ENCODE assay signal across 8 mouse cellular contexts in genomic region chr4:132344403-132345134, GRCm38 (mm10). TPM values are rescaled to one million over a fixed set of nuclear protein-coding genes. Genes with fewer than 3 reads are reported as not detected.
DNase-seq lines count a peak whose midpoint lies in the region; ATAC-seq and TF ChIP-seq lines count a peak whose summit lies in the region.

No protein-coding gene starts in this region.

- intact Hi-C loops in heart, adult 2 months (cut with DNase I), result loop anchor here (1.0 to 5.0 kb wide), 5 partner anchors 16 to 257 kb away; partner anchors contain the start of gene Trnau1ap

- TF ChIP-seq CTCF in heart, adult 2 months (IDR thresholded peaks at IDR 0.05), result no peak
- no peak for TF ChIP-seq CTCF in midbrain, postnatal 0 days (IDR thresholded peaks at IDR 0.05)

- TF ChIP-seq EP300 in heart, adult 2 months (IDR thresholded peaks at IDR 0.05; ENCODE audit: insufficient read depth, low read depth, low read length), result no peak

- DNase-seq in heart, adult 2 months, result no peak
- no peak for DNase-seq in heart, adult 8-10 months (ENCODE audit: low spot score)
- peak; percentile 68 for DNase-seq in A20 (ENCODE audit: low read depth, low spot score)
- no peak for DNase-seq in midbrain, postnatal 0 days (ENCODE audit: low spot score)
- DNase-seq in kidney, postnatal 14 days, result no peak
- no peak for DNase-seq in thymus, postnatal 0 days (ENCODE audit: low spot score)

- peak overlapping the region; percentile 26; the same call in 1 of the 2 replicates for H3K9ac ChIP-seq in heart, adult 2 months (ENCODE audit: low read depth, low read length)
- H3K9ac ChIP-seq in embryonic facial prominence, embryonic 12.5 days, result peak overlapping the region; percentile 81
- peak overlapping the region; percentile 91 for H3K9ac ChIP-seq in intestine, embryonic 16.5 days (ENCODE audit: low read depth, low read length)
- peak overlapping the region; percentile 61; the same call in 1 of the 2 replicates for H3K9ac ChIP-seq in midbrain, postnatal 0 days (replicated peaks; ENCODE audit: low read length, poor library complexity, severe bottlenecking)

- no peak for ATAC-seq in embryonic facial prominence, embryonic 12.5 days (ENCODE audit: insufficient number of reproducible peaks, insufficient read depth, low FRiP score, low TSS enrichment)
- no peak; the same call in 1 of the 2 replicates for ATAC-seq in intestine, embryonic 16.5 days
- ATAC-seq in midbrain, postnatal 0 days (ENCODE audit: low FRiP score), result no peak

- H3K4me1 ChIP-seq in heart, adult 2 months (ENCODE audit: control insufficient read depth, insufficient read depth, low read length), result peaks cover 1% of the 10 kb centered on the region
- H3K4me1 ChIP-seq in embryonic facial prominence, embryonic 12.5 days, result peaks cover 17% of the 10 kb centered on the region
- H3K4me1 ChIP-seq in intestine, embryonic 16.5 days (ENCODE audit: control insufficient read depth, insufficient read depth, low read length), result peaks cover 29% of the 10 kb centered on the region
- H3K4me1 ChIP-seq in midbrain, postnatal 0 days (ENCODE audit: insufficient read depth, low read length), result peaks cover 7% of the 10 kb centered on the region; the same call in 1 of the 2 replicates

- no peak overlapping the region for H3K27ac ChIP-seq in heart, adult 2 months
- peak overlapping the region; percentile 64; the same call in 1 of the 2 replicates for H3K27ac ChIP-seq in embryonic facial prominence, embryonic 12.5 days
- peak overlapping the region; percentile 66 for H3K27ac ChIP-seq in intestine, embryonic 16.5 days (ENCODE audit: low read length)
- H3K27ac ChIP-seq in midbrain, postnatal 0 days (ENCODE audit: low read depth, low read length), result no peak overlapping the region

- no peak for TF ChIP-seq POLR2A in heart, adult 2 months (IDR thresholded peaks at IDR 0.05; ENCODE audit: insufficient read depth, low read depth, low read length)

- WGBS in heart, adult 2 months, result 8% methylated on average over 13 of the region's 13 CpGs
- 7% methylated on average over 13 of the region's 13 CpGs for WGBS in embryonic facial prominence, embryonic 12.5 days
- 4% methylated on average over 13 of the region's 13 CpGs for WGBS in intestine, embryonic 16.5 days
- 8% methylated on average over 13 of the region's 13 CpGs for WGBS in midbrain, postnatal 0 days

- H3K79me2 ChIP-seq in heart, adult 2 months (replicated peaks; ENCODE audit: control insufficient read depth, insufficient read depth, low read length), result peaks cover 6% of the 10 kb centered on the region

- peak overlapping the region; percentile 82 for H3K4me3 ChIP-seq in heart, adult 2 months
- peak overlapping the region; percentile 88 for H3K4me3 ChIP-seq in embryonic facial prominence, embryonic 12.5 days
- peak overlapping the region; percentile 82 for H3K4me3 ChIP-seq in intestine, embryonic 16.5 days (ENCODE audit: low read length)
- peak overlapping the region; percentile 83 for H3K4me3 ChIP-seq in midbrain, postnatal 0 days (ENCODE audit: low read depth, low read length)

- no peaks in the 10 kb centered on the region for H3K36me3 ChIP-seq in heart, adult 2 months (ENCODE audit: control insufficient read depth, insufficient read depth, low read length)
- peaks cover 4% of the 10 kb centered on the region for H3K36me3 ChIP-seq in embryonic facial prominence, embryonic 12.5 days
- H3K36me3 ChIP-seq in intestine, embryonic 16.5 days (ENCODE audit: control insufficient read depth, insufficient read depth, low read length), result no peaks in the 10 kb centered on the region
- H3K36me3 ChIP-seq in midbrain, postnatal 0 days (ENCODE audit: insufficient read depth, low read length), result 0 out of 2 replicates have a peak, but pooled peaks cover 2% of the 10 kb centered on the region

- no peaks in the 10 kb centered on the region for H3K9me3 ChIP-seq in embryonic facial prominence, embryonic 12.5 days
- no peaks in the 10 kb centered on the region for H3K9me3 ChIP-seq in intestine, embryonic 16.5 days (ENCODE audit: control insufficient read depth, low read length)
- no peaks in the 10 kb centered on the region for H3K9me3 ChIP-seq in midbrain, postnatal 0 days (ENCODE audit: low read length)

- H3K27me3 ChIP-seq in heart, adult 2 months (ENCODE audit: control insufficient read depth, insufficient read depth, low read length), result no peaks in the 10 kb centered on the region
- no peaks in the 10 kb centered on the region for H3K27me3 ChIP-seq in embryonic facial prominence, embryonic 12.5 days
- H3K27me3 ChIP-seq in intestine, embryonic 16.5 days (replicated peaks; ENCODE audit: control insufficient read depth, insufficient read depth, low read length), result no peaks in the 10 kb centered on the region
- H3K27me3 ChIP-seq in midbrain, postnatal 0 days (ENCODE audit: insufficient read depth, low read length), result no peaks in the 10 kb centered on the region

- H3K4me2 ChIP-seq in embryonic facial prominence, embryonic 12.5 days (replicated peaks), result peak overlapping the region; percentile 95
- peak overlapping the region; percentile 89 for H3K4me2 ChIP-seq in intestine, embryonic 16.5 days (ENCODE audit: low read depth, low read length)
- H3K4me2 ChIP-seq in midbrain, postnatal 0 days (ENCODE audit: low read depth, low read length, poor library complexity, severe bottlenecking), result peak overlapping the region; percentile 96

RNA-seq across cellular contexts. Expression of gene Rcc1, which starts 8.8 kb away (rescaled TPM):
- 1 to 10 TPM; 6.6 to 7.5 TPM for total RNA-seq in heart, adult 2 months (2021)
- 5.1 and 5.2 TPM in 2 replicates for polyA plus RNA-seq in heart, adult 2 months (2012; rRNA removed)
- 1 to 10 TPM; 5.9 to 7.8 (median 7.4) TPM for total RNA-seq in heart, adult 8-10 months (2022)
- polyA plus RNA-seq in embryonic facial prominence, embryonic 12.5 days (2016; fragmentation: Nextera tagmentation; extraction: Ambion mirVana), result 86.3 and 88.2 TPM in 2 replicates
- 82.2 and 90.6 TPM in 2 replicates for polyA plus RNA-seq in intestine, embryonic 16.5 days (2015; fragmentation: Nextera tagmentation; extraction: Ambion mirVana)
- total RNA-seq in midbrain, postnatal 0 days (2014; rRNA removed), result 18.7 and 23.4 TPM in 2 replicates
- polyA plus RNA-seq in midbrain, postnatal 0 days (2015; fragmentation: Nextera tagmentation; extraction: Ambion mirVana), result 21.7 and 21.9 TPM in 2 replicates
- polyA plus RNA-seq in thymus, postnatal 0 days (2015; fragmentation: Nextera tagmentation; extraction: Ambion mirVana), result 97.8 and 99.5 TPM in 2 replicates

RNA-seq across cellular contexts. Expression of gene Trnau1ap, which starts 15.2 kb away (rescaled TPM):
- total RNA-seq in heart, adult 2 months (2021), result 10 to 100 TPM; 21.3 to 24.6 TPM
- 14.8 and 14.9 TPM in 2 replicates for polyA plus RNA-seq in heart, adult 2 months (2012; rRNA removed)
- 10 to 100 TPM; 21.2 to 29.1 (median 23.6) TPM for total RNA-seq in heart, adult 8-10 months (2022)
- 80.1 and 80.5 TPM in 2 replicates for polyA plus RNA-seq in embryonic facial prominence, embryonic 12.5 days (2016; fragmentation: Nextera tagmentation; extraction: Ambion mirVana)
- polyA plus RNA-seq in intestine, embryonic 16.5 days (2015; fragmentation: Nextera tagmentation; extraction: Ambion mirVana), result 79.6 and 81.1 TPM in 2 replicates
- 47.7 and 55.2 TPM in 2 replicates for total RNA-seq in midbrain, postnatal 0 days (2014; rRNA removed)
- polyA plus RNA-seq in midbrain, postnatal 0 days (2015; fragmentation: Nextera tagmentation; extraction: Ambion mirVana), result 56.9 and 63.0 TPM in 2 replicates
- polyA plus RNA-seq in thymus, postnatal 0 days (2015; fragmentation: Nextera tagmentation; extraction: Ambion mirVana), result 53.2 and 55.1 TPM in 2 replicates

RNA-seq across cellular contexts. Expression of gene Rab42, which starts 41.4 kb away (rescaled TPM):
- 1 to 10 TPM in 1 of 2 experiments, under 1 TPM in 1; 0.73 to 1.1 TPM for total RNA-seq in heart, adult 2 months (2021)
- 3.8 and 4.2 TPM in 2 replicates for polyA plus RNA-seq in heart, adult 2 months (2012; rRNA removed)
- 1 to 10 TPM in 2 of 4 experiments, under 1 TPM in 1, not detected in 1; 0.59 to 2.6 (median 1.7) TPM for total RNA-seq in heart, adult 8-10 months (2022)
- 1.4 and 1.8 TPM in 2 replicates for polyA plus RNA-seq in embryonic facial prominence, embryonic 12.5 days (2016; fragmentation: Nextera tagmentation; extraction: Ambion mirVana)
- 5.3 and 7.8 TPM in 2 replicates for polyA plus RNA-seq in intestine, embryonic 16.5 days (2015; fragmentation: Nextera tagmentation; extraction: Ambion mirVana)
- 0.38 and 3.3 TPM in 2 replicates for total RNA-seq in midbrain, postnatal 0 days (2014; rRNA removed)
- 4.2 and 4.3 TPM in 2 replicates for polyA plus RNA-seq in midbrain, postnatal 0 days (2015; fragmentation: Nextera tagmentation; extraction: Ambion mirVana)
- 10.8 and 11.9 TPM in 2 replicates for polyA plus RNA-seq in thymus, postnatal 0 days (2015; fragmentation: Nextera tagmentation; extraction: Ambion mirVana)

Comparison
In these comparisons a context has a peak if more than half of its experiments do, and no peak if none do; other contexts are left out.
1. H3K27ac ChIP-seq: peak in embryonic facial prominence, embryonic 12.5 days (single experiment) and intestine, embryonic 16.5 days (single experiment); none in heart, adult 2 months (single experiment) and midbrain, postnatal 0 days (single experiment).
2. H3K9ac ChIP-seq: peak in every context shown above with its lines; median percentile 91 in intestine, embryonic 16.5 days; 81 in embryonic facial prominence, embryonic 12.5 days; 61 in midbrain, postnatal 0 days; 26 in heart, adult 2 months.
3. Peak in every context shown above with its lines, with median percentiles within 50 percentile points of each other: H3K4me3 ChIP-seq and H3K4me2 ChIP-seq.